Mouse (Mus musculus) lung, adult 2 months (tissue): ENCODE data around the gene Pcgf1.

Experiments used
- CTCF ChIP-seq: fragments of 200-500 bp; IDR thresholded peaks from 2 replicates; pipeline ENCODE4 v1.5.1; 2011; ENCODE audit warnings: mild to moderate bottlenecking, low read length, control low read depth; ENCODE audit not compliant: insufficient read depth
- POLR2A ChIP-seq: fragments of 200-500 bp; IDR thresholded peaks from 2 replicates; pipeline ENCODE4 v1.6.1; 2011; ENCODE audit warnings: low read depth, mild to moderate bottlenecking, control low read depth, low read length, borderline replicate concordance; ENCODE audit errors: extremely low read depth

- TF ChIP-seq POLR2A (no peak), CTCF (no peak)
Measured at GRCm38 (mm10) chr6:83077630-83078323, at the start of gene Pcgf1.
